Mouse (Mus musculus) thymus, postnatal 14 days (tissue): ENCODE measurements at regions not wholly inside any gene's neighbourhood (a gene's known extent, or its start where the extent isn't known, plus 50 kb on each side); places are given as distances from the start of the nearest gene placed in this dataset.
A peak's percentile ranks its signal among the peaks of the same experiment; 100 is the strongest.

ENCODE experiments used
- DNase-seq: peaks from one replicate; pipeline ENCODE4 v3.0.0; 2021

GRCm38 (mm10) chr15:39998063-39998462 lies 136.1 kb upstream of the 9330182O14Rik start:
- DNase-seq: no peak

- DNase-seq: no peak
Observed at GRCm38 (mm10) chr15:40000022-40000421, 134.1 kb upstream of the 9330182O14Rik start.

GRCm38 (mm10) chr15:40005096-40005495 lies 129.1 kb upstream of the 9330182O14Rik start:
- DNase-seq: no peak

- DNase-seq: no peak
Observed at GRCm38 (mm10) chr15:40007844-40008243, 126.3 kb upstream of the 9330182O14Rik start.

GRCm38 (mm10) chr15:40013833-40014232 lies 120.3 kb upstream of the 9330182O14Rik start:
- DNase-seq: no peak

- no peak for DNase-seq
Observed at GRCm38 (mm10) chr15:40017019-40017418, 117.1 kb upstream of the 9330182O14Rik start.

- no peak for DNase-seq
Observed at GRCm38 (mm10) chr15:40017597-40017996, 116.6 kb upstream of the 9330182O14Rik start.

GRCm38 (mm10) chr15:40018047-40018791 lies 115.9 kb upstream of the 9330182O14Rik start:
- DNase-seq: no peak

GRCm38 (mm10) chr15:40018792-40019151 lies 115.4 kb upstream of the 9330182O14Rik start:
- no peak for DNase-seq

- DNase-seq: no peak
Observed at GRCm38 (mm10) chr15:40019226-40019625, 114.9 kb upstream of the 9330182O14Rik start.

GRCm38 (mm10) chr15:40020097-40020496 lies 114.1 kb upstream of the 9330182O14Rik start:
- DNase-seq: no peak

GRCm38 (mm10) chr15:40020646-40021045 lies 113.5 kb upstream of the 9330182O14Rik start:
- no peak for DNase-seq

GRCm38 (mm10) chr15:40023195-40023594 lies 111.0 kb upstream of the 9330182O14Rik start:
- DNase-seq: no peak

- DNase-seq: no peak
Observed at GRCm38 (mm10) chr15:40032088-40032487, 102.1 kb upstream of the 9330182O14Rik start.

- DNase-seq: no peak
Observed at GRCm38 (mm10) chr15:40036181-40036580, 98.0 kb upstream of the 9330182O14Rik start.

GRCm38 (mm10) chr15:40037266-40037665 lies 96.9 kb upstream of the 9330182O14Rik start:
- no peak for DNase-seq

- no peak for DNase-seq
Observed at GRCm38 (mm10) chr15:40046219-40046618, 87.9 kb upstream of the 9330182O14Rik start.

GRCm38 (mm10) chr15:40047100-40047499 lies 87.1 kb upstream of the 9330182O14Rik start:
- no peak for DNase-seq

- DNase-seq: peak; percentile 26
Observed at GRCm38 (mm10) chr15:40068051-40068450, 66.1 kb upstream of the 9330182O14Rik start.

GRCm38 (mm10) chr15:40075334-40075893 lies 58.8 kb upstream of the 9330182O14Rik start:
- no peak for DNase-seq

- no peak for DNase-seq
Observed at GRCm38 (mm10) chr15:40079872-40080271, 54.3 kb upstream of the 9330182O14Rik start.
